Comparison of ENCODE assay signal across 7 mouse cellular contexts in the genomic region with DNA sequence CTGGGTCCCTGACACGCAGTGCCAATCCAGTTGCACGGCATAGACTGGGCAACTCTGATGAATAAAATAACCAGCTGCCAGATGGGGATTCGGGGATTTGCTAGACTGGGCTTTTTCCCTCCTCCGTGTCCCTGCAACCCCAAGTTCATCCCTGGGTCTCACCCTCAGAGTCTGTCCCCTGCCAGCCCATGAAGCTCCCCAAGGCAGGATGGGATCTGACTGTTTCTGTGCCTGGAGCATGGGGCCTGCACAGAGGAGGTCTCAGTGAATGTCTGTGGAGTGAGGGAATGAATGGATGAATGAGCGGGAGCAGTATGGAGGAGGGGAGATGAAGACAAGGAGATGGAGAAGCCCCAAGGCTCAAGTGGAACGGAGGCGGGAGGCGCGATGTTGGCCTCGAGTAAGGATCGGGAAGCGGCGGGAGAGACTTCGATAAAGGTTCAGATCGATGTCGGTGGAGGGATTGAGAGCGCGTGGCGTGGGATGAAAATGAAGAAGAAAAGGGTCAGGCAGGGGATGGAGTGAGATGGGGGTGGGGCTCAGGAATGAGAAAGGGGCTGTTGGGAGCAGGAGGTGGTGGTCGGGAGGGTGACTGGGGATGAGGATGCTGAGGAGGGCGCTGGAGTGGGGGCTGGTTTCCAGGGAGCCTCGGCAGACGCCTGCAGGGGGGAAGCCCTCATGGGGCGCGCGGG. TPM values are rescaled to one million over a fixed set of nuclear protein-coding genes. Genes with fewer than 3 reads are reported as not detected.
A peak's percentile ranks its signal among the peaks of the same experiment; 100 is the strongest.
DNase-seq lines count a peak whose midpoint lies in the region; ATAC-seq and TF ChIP-seq lines count a peak whose summit lies in the region.

No protein-coding gene starts in this region.

- no peak for TF ChIP-seq EP300 in heart, postnatal 0 days (IDR thresholded peaks at IDR 0.05; ENCODE audit: low read depth)

- TF ChIP-seq POLR2A in lung, adult 2 months (IDR thresholded peaks at IDR 0.05; ENCODE audit: borderline replicate concordance, extremely low read depth, low read depth, low read length): no peak

- no peaks in the 10 kb centered on the region for H3K9me3 ChIP-seq in heart, postnatal 0 days (replicated peaks; ENCODE audit: control insufficient read depth, low read length)
- H3K9me3 ChIP-seq in midbrain, embryonic 10.5 days (replicated peaks): no peaks in the 10 kb centered on the region

- H3K36me3 ChIP-seq in heart, postnatal 0 days (replicated peaks; ENCODE audit: control insufficient read depth, insufficient read depth, low read length): peaks cover 22% of the 10 kb centered on the region
- H3K36me3 ChIP-seq in midbrain, embryonic 10.5 days: peaks cover 50% of the 10 kb centered on the region

- H3K4me3 ChIP-seq in lung, adult 2 months (replicated peaks; ENCODE audit: extremely low read depth, low read depth, low read length): peak overlapping the region; percentile 70
- peak overlapping the region; percentile 58 for H3K4me3 ChIP-seq in heart, postnatal 0 days (ENCODE audit: low read depth, low read length)
- H3K4me3 ChIP-seq in midbrain, embryonic 10.5 days: peak overlapping the region; percentile 67

- peak; percentile 7; the same call in 1 of the 2 replicates for ATAC-seq in heart, postnatal 0 days (ENCODE audit: insufficient read depth, low read depth)
- ATAC-seq in activated CD4-positive, CD25-positive, alpha-beta regulatory T cell, adult 4 months: no peak

- WGBS in lung, adult 2 months: 14% methylated on average over 26 of the region's 26 CpGs
- WGBS in heart, postnatal 0 days: 14% methylated on average over 23 of the region's 26 CpGs
- 6% methylated on average over 26 of the region's 26 CpGs for WGBS in midbrain, embryonic 10.5 days

- H3K4me2 ChIP-seq in heart, postnatal 0 days (ENCODE audit: low read depth, low read length): peak overlapping the region; percentile 86

- DNase-seq in lung, adult 2 months: no peak
- no peak for DNase-seq in lung, postnatal 10 days
- DNase-seq in embryo, embryonic 10.5 days (ENCODE audit: low spot score): peak; percentile 55
- no peak for DNase-seq in heart, postnatal 0 days (ENCODE audit: low spot score)
- no peak for DNase-seq in midbrain, embryonic 10.5 days (ENCODE audit: low spot score)
- DNase-seq in urinary bladder, adult 2 months (ENCODE audit: low spot score): no peak

- no peak for TF ChIP-seq CTCF in lung, adult 2 months (IDR thresholded peaks at IDR 0.05; ENCODE audit: insufficient read depth, low read length)
- no peak for TF ChIP-seq CTCF in heart, postnatal 0 days (IDR thresholded peaks at IDR 0.05; ENCODE audit: low read depth)

- H3K27ac ChIP-seq in heart, postnatal 0 days (ENCODE audit: low read depth): no peak overlapping the region
- H3K27ac ChIP-seq in midbrain, embryonic 10.5 days (replicated peaks): peak overlapping the region; percentile 97

- H3K4me1 ChIP-seq in lung, adult 2 months (ENCODE audit: control insufficient read depth, insufficient read depth, low read length): peaks cover 6% of the 10 kb centered on the region
- H3K4me1 ChIP-seq in heart, postnatal 0 days (ENCODE audit: control insufficient read depth, insufficient read depth): peaks cover 21% of the 10 kb centered on the region
- peaks cover 39% of the 10 kb centered on the region for H3K4me1 ChIP-seq in midbrain, embryonic 10.5 days

- H3K9ac ChIP-seq in heart, postnatal 0 days (replicated peaks; ENCODE audit: low read depth, low read length): peak overlapping the region; percentile 60

- no peaks in the 10 kb centered on the region for H3K27me3 ChIP-seq in heart, postnatal 0 days (ENCODE audit: control insufficient read depth, insufficient read depth, low read length)
- peaks cover 23% of the 10 kb centered on the region for H3K27me3 ChIP-seq in midbrain, embryonic 10.5 days (ENCODE audit: low read depth, poor library complexity, severe bottlenecking)

RNA-seq across cellular contexts. Expression of a gene that starts 0.8 kb away (rescaled TPM):
- 21.4 and 24.0 TPM in 2 replicates for polyA plus RNA-seq in lung, adult 2 months (2012; rRNA removed)
- total RNA-seq in heart, postnatal 0 days (2014; rRNA removed; ENCODE audit: low replicate concordance): 0.31 and 4.3 TPM in 2 replicates
- 0.80 and 1.0 TPM in 2 replicates for polyA plus RNA-seq in heart, postnatal 0 days (2015; fragmentation: Nextera tagmentation; extraction: Ambion mirVana)
- 36.6 and 62.0 TPM in 2 replicates for polyA plus RNA-seq in midbrain, embryonic 10.5 days (2016; fragmentation: Nextera tagmentation; extraction: Ambion mirVana)
- 6.9 and 7.7 TPM in 2 replicates for polyA plus RNA-seq in urinary bladder, adult 2 months (2012; rRNA removed)
- 1 to 10 TPM; 1.0 to 1.1 TPM for polyA plus RNA-seq in activated CD4-positive, CD25-positive, alpha-beta regulatory T cell, adult 4 months (2017; shearing (Covaris generic))

RNA-seq across cellular contexts. Expression of a gene that starts 17.9 kb away (rescaled TPM):
- polyA plus RNA-seq in lung, adult 2 months (2012; rRNA removed): 50.5 and 129 TPM in 2 replicates
- 72.0 and 93.3 TPM in 2 replicates for total RNA-seq in heart, postnatal 0 days (2014; rRNA removed; ENCODE audit: low replicate concordance)
- 339 and 340 TPM in 2 replicates for polyA plus RNA-seq in heart, postnatal 0 days (2015; fragmentation: Nextera tagmentation; extraction: Ambion mirVana)
- polyA plus RNA-seq in midbrain, embryonic 10.5 days (2016; fragmentation: Nextera tagmentation; extraction: Ambion mirVana): 6.1 and 6.2 TPM in 2 replicates
- polyA plus RNA-seq in urinary bladder, adult 2 months (2012; rRNA removed): 342 and 444 TPM in 2 replicates
- 1 to 10 TPM; 1.8 to 2.5 TPM for polyA plus RNA-seq in activated CD4-positive, CD25-positive, alpha-beta regulatory T cell, adult 4 months (2017; shearing (Covaris generic))

RNA-seq across cellular contexts. Expression of a gene that starts 18.0 kb away (rescaled TPM):
- polyA plus RNA-seq in lung, adult 2 months (2012; rRNA removed): 10.2 and 12.4 TPM in 2 replicates
- total RNA-seq in heart, postnatal 0 days (2014; rRNA removed; ENCODE audit: low replicate concordance): 6.5 and 7.1 TPM in 2 replicates
- 2.5 and 3.2 TPM in 2 replicates for polyA plus RNA-seq in heart, postnatal 0 days (2015; fragmentation: Nextera tagmentation; extraction: Ambion mirVana)
- 13.4 and 17.1 TPM in 2 replicates for polyA plus RNA-seq in midbrain, embryonic 10.5 days (2016; fragmentation: Nextera tagmentation; extraction: Ambion mirVana)
- 11.0 and 12.0 TPM in 2 replicates for polyA plus RNA-seq in urinary bladder, adult 2 months (2012; rRNA removed)
- polyA plus RNA-seq in activated CD4-positive, CD25-positive, alpha-beta regulatory T cell, adult 4 months (2017; shearing (Covaris generic)): 1 to 10 TPM; 2.5 to 4.8 TPM

RNA-seq across cellular contexts. Expression of a gene that starts 25.6 kb away (rescaled TPM):
- polyA plus RNA-seq in lung, adult 2 months (2012; rRNA removed): 27.1 and 29.4 TPM in 2 replicates
- 11.9 and 19.7 TPM in 2 replicates for total RNA-seq in heart, postnatal 0 days (2014; rRNA removed; ENCODE audit: low replicate concordance)
- polyA plus RNA-seq in heart, postnatal 0 days (2015; fragmentation: Nextera tagmentation; extraction: Ambion mirVana): 26.2 and 27.1 TPM in 2 replicates
- 45.9 and 46.7 TPM in 2 replicates for polyA plus RNA-seq in midbrain, embryonic 10.5 days (2016; fragmentation: Nextera tagmentation; extraction: Ambion mirVana)
- polyA plus RNA-seq in urinary bladder, adult 2 months (2012; rRNA removed): 33.8 and 36.5 TPM in 2 replicates
- 100 to 1,000 TPM in 1 of 2 experiments, 10 to 100 TPM in 1; 93.6 to 106 TPM for polyA plus RNA-seq in activated CD4-positive, CD25-positive, alpha-beta regulatory T cell, adult 4 months (2017; shearing (Covaris generic))

RNA-seq across cellular contexts. Expression of a gene that starts 29.0 kb away (rescaled TPM):
- polyA plus RNA-seq in lung, adult 2 months (2012; rRNA removed): 47.6 and 50.1 TPM in 2 replicates
- 36.9 and 41.9 TPM in 2 replicates for total RNA-seq in heart, postnatal 0 days (2014; rRNA removed; ENCODE audit: low replicate concordance)
- 120 and 123 TPM in 2 replicates for polyA plus RNA-seq in heart, postnatal 0 days (2015; fragmentation: Nextera tagmentation; extraction: Ambion mirVana)
- 93.2 and 99.5 TPM in 2 replicates for polyA plus RNA-seq in midbrain, embryonic 10.5 days (2016; fragmentation: Nextera tagmentation; extraction: Ambion mirVana)
- polyA plus RNA-seq in urinary bladder, adult 2 months (2012; rRNA removed): 69.1 and 74.1 TPM in 2 replicates
- 10 to 100 TPM; 55.1 to 58.9 TPM for polyA plus RNA-seq in activated CD4-positive, CD25-positive, alpha-beta regulatory T cell, adult 4 months (2017; shearing (Covaris generic))
